Mouse (Mus musculus) brown adipose tissue, adult 24 weeks (tissue): ENCODE data around the gene Thsd4. TPM values are rescaled to one million over a fixed set of nuclear protein-coding genes. Genes with fewer than 3 reads are reported as not detected.

ENCODE experiments used
- H3K27ac ChIP-seq: fragments of 200-500 bp; replicated peaks from 2 replicates; pipeline ENCODE4 v1.5.1; 2012; ENCODE audit warnings: low read depth, mild to moderate bottlenecking, low read length
- H3K4me1 ChIP-seq: fragments of 200-500 bp; 2 replicates; pipeline ENCODE4 v1.6.1; 2012; ENCODE audit warnings: low read length, mixed read lengths; ENCODE audit not compliant: control insufficient read depth, insufficient read depth, insufficient read length
- H3K4me3 ChIP-seq: fragments of 200-500 bp; 2 replicates; pipeline ENCODE4 v1.5.1; 2012; ENCODE audit warnings: low read depth, mild to moderate bottlenecking, low read length, moderate library complexity; ENCODE audit not compliant: insufficient read depth
- polyA plus RNA-seq: library from polyadenylated mRNA; stranded (reverse); fragments of >200 nt; gene quantifications from 2 replicates; pipeline ENCODE4 v1.2.4, GENCODE M21; 2012; ENCODE audit not compliant: missing spikeins, insufficient read depth, insufficient read length

Gene Thsd4
- polyA plus RNA-seq, 1 experiment: 0.24 TPM

- H3K4me1 ChIP-seq: no peaks in the 10 kb centered on the region
- H3K4me3 ChIP-seq: no peak overlapping the region
- H3K27ac ChIP-seq: no peak overlapping the region
Observed at GRCm38 (mm10) chr9:59930248-59930647, 591.6 kb downstream of the Thsd4 start.

Other genes starting within 250 kb of the Thsd4 start
- gene Lrrc49, start 166.1 kb upstream of the Thsd4 start, polyA plus RNA-seq: 1.1 TPM in 2 replicates
- 0.44 and 0.92 TPM in 2 replicates for gene Larp6, start 190.9 kb upstream of the Thsd4 start, polyA plus RNA-seq